Mouse (Mus musculus) hindbrain, postnatal 0 days (tissue): ENCODE results near the gene Pip4k2c. TPM values are rescaled to one million over a fixed set of nuclear protein-coding genes. Genes with fewer than 3 reads are reported as not detected.
"Not testable (repeated sequence)": the region's sequence is repeated elsewhere in the genome, so short reads cannot be mapped to it uniquely, and the experiment has no call there.

Source experiments
- ATAC-seq: fragments of 200-750 bp; cut with Nextera tagmentation; 2 replicates; pipeline ENCODE4 v1.8.0; 2017; ENCODE audit warnings: mild to moderate bottlenecking, moderate TSS enrichment, moderate library complexity
- DNase-seq: peaks from one replicate; pipeline ENCODE4 v3.0.0-alpha.2; 2015; ENCODE audit warnings: low spot score
- H3K27ac ChIP-seq: fragments of 300-500 bp; sonication (generic); 2 replicates; pipeline ENCODE4 v1.5.1; 2014; ENCODE audit warnings: mild to moderate bottlenecking
- H3K27me3 ChIP-seq: fragments of 300-500 bp; sonication (generic); 2 replicates; pipeline ENCODE4 v1.6.1; 2014; ENCODE audit warnings: low read length, mixed read lengths; ENCODE audit not compliant: insufficient read depth
- H3K36me3 ChIP-seq: fragments of 300-500 bp; sonication (generic); 2 replicates; pipeline ENCODE4 v1.6.1; 2014; ENCODE audit warnings: low read length, mixed read lengths; ENCODE audit not compliant: insufficient read depth
- H3K4me1 ChIP-seq: fragments of 300-500 bp; sonication (generic); 2 replicates; pipeline ENCODE4 v1.6.1; 2014; ENCODE audit warnings: antibody characterized with exemption, low read length, mixed read lengths; ENCODE audit not compliant: insufficient read depth
- H3K4me2 ChIP-seq: fragments of 300-500 bp; sonication (generic); 2 replicates; pipeline ENCODE4 v1.6.1; 2014; ENCODE audit warnings: low read depth, mild to moderate bottlenecking, low read length, moderate library complexity, mixed read lengths
- H3K4me3 ChIP-seq: fragments of 300-500 bp; sonication (generic); 2 replicates; pipeline ENCODE4 v1.5.1; 2014; ENCODE audit warnings: low read length
- H3K9ac ChIP-seq: fragments of 300-500 bp; sonication (generic); replicated peaks from 2 replicates; pipeline ENCODE4 v1.6.1; 2014; ENCODE audit warnings: mild to moderate bottlenecking, low read length, moderate library complexity, mixed read lengths
- H3K9me3 ChIP-seq: fragments of 300-500 bp; sonication (generic); 2 replicates; pipeline ENCODE4 v1.6.1; 2016; ENCODE audit warnings: low read length, mixed read lengths
- CTCF ChIP-seq: IDR thresholded peaks from 2 replicates; pipeline ENCODE4 v1.5.1; 2016; ENCODE audit warnings: antibody characterized with exemption, control low read depth, low read depth
- WGBS: fragments of 180-500 bp; shearing (Covaris S2); extraction: QIAGEN DNeasy Blood & Tissue Kit; methylation state at CpG from one replicate; pipeline ENCODE4 v1.1.7; 2014; 5-methylcytosine and 5-hydroxymethylcytosine counted together
- polyA plus RNA-seq: library from polyadenylated mRNA; unstranded; fragments of >200 nt; fragmentation: Nextera tagmentation; extraction: Ambion mirVana; gene quantifications from 2 replicates; pipeline ENCODE4 v1.2.1, GENCODE M21; 2015
- total RNA-seq: library from RNA; depleted of rRNA; stranded (reverse); fragments of >200 nt; gene quantifications from 2 replicates; pipeline ENCODE4 v1.2.3, GENCODE M21; 2014; rRNA removed

Gene Pip4k2c
- total and polyA plus RNA-seq, 2 experiments from 2014 or later, result 20.2 to 22.8 TPM

- H3K4me1 ChIP-seq, result no peaks in the 10 kb centered on the region
- no peak for ATAC-seq
- no peak for TF ChIP-seq CTCF
- no peak overlapping the region for H3K9ac ChIP-seq
- H3K27me3 ChIP-seq, result no peaks in the 10 kb centered on the region
- DNase-seq, result no peak
- no peak overlapping the region for H3K4me2 ChIP-seq
- H3K36me3 ChIP-seq, result no peaks in the 10 kb centered on the region
- no peak overlapping the region for H3K27ac ChIP-seq
- WGBS, result 87% methylated on average over 5 of the region's 5 CpGs
- H3K4me3 ChIP-seq, result no peak overlapping the region
- no peaks in the 10 kb centered on the region for H3K9me3 ChIP-seq
These were observed 56.7 kb downstream of the Pip4k2c start for GRCm38 (mm10) chr10:127154652-127155051.

- Histone ChIP-seq H3K27ac (no peak overlapping the region), H3K27me3 (no peaks in the 10 kb centered on the region), H3K9me3 (no peaks in the 10 kb centered on the region), H3K36me3 (no peaks in the 10 kb centered on the region), H3K9ac (no peak overlapping the region), H3K4me3 (no peak overlapping the region), H3K4me1 (no peaks in the 10 kb centered on the region), H3K4me2 (no peak overlapping the region)
- no peak for DNase-seq
- TF ChIP-seq CTCF, result no peak
- no peak for ATAC-seq
- WGBS, result 94% methylated on average over 2 of the region's 2 CpGs
These were observed 57.1 kb downstream of the Pip4k2c start for GRCm38 (mm10) chr10:127154241-127154640.

- TF ChIP-seq CTCF, result no peak
- H3K9me3 ChIP-seq, result no peaks in the 10 kb centered on the region
- H3K4me2 ChIP-seq, result no peak overlapping the region
- no peak for DNase-seq
- no peak for ATAC-seq
- H3K27ac ChIP-seq, result no peak overlapping the region
- H3K9ac ChIP-seq, result no peak overlapping the region
- H3K4me1 ChIP-seq, result no peaks in the 10 kb centered on the region
- H3K27me3 ChIP-seq, result no peaks in the 10 kb centered on the region
- WGBS, result 92% methylated on average over 7 of the region's 7 CpGs
- H3K36me3 ChIP-seq, result no peaks in the 10 kb centered on the region
- H3K4me3 ChIP-seq, result no peak overlapping the region
These were observed 58.1 kb downstream of the Pip4k2c start for GRCm38 (mm10) chr10:127153323-127153722.

- not testable (repeated sequence) for H3K4me3 ChIP-seq, H3K9ac ChIP-seq, H3K36me3 ChIP-seq, DNase-seq, H3K27ac ChIP-seq, H3K4me1 ChIP-seq, ATAC-seq, H3K9me3 ChIP-seq, H3K4me2 ChIP-seq, H3K27me3 ChIP-seq
- WGBS, result 86% methylated on average over 10 of the region's 10 CpGs
These were observed 58.8 kb downstream of the Pip4k2c start for GRCm38 (mm10) chr10:127152556-127152955.

GRCm38 (mm10) chr10:127151233-127151632 lies 60.2 kb downstream of the Pip4k2c start:
- not testable (repeated sequence) for H3K9ac ChIP-seq, ATAC-seq, H3K36me3 ChIP-seq, H3K27me3 ChIP-seq, H3K9me3 ChIP-seq, H3K4me1 ChIP-seq, H3K27ac ChIP-seq, H3K4me2 ChIP-seq, DNase-seq, H3K4me3 ChIP-seq
- 95% methylated on average over 3 of the region's 3 CpGs for WGBS

GRCm38 (mm10) chr10:127150471-127150872 lies 60.9 kb downstream of the Pip4k2c start:
- WGBS, result 81% methylated on average over 4 of the region's 4 CpGs

GRCm38 (mm10) chr10:127147135-127147534 lies 64.2 kb downstream of the Pip4k2c start:
- no peaks in the 10 kb centered on the region for H3K36me3 ChIP-seq
- no peak for TF ChIP-seq CTCF
- H3K9me3 ChIP-seq, result no peaks in the 10 kb centered on the region
- H3K4me1 ChIP-seq, result no peaks in the 10 kb centered on the region
- H3K27ac ChIP-seq, result no peak overlapping the region
- H3K27me3 ChIP-seq, result no peaks in the 10 kb centered on the region
- no peak overlapping the region for H3K4me3 ChIP-seq
- ATAC-seq, result no peak
- no peak overlapping the region for H3K4me2 ChIP-seq
- no peak overlapping the region for H3K9ac ChIP-seq
- DNase-seq, result no peak
- WGBS, result 60% methylated on average over 6 of the region's 6 CpGs

More at GRCm38 (mm10) chr10:127150471-127150872, 60.9 kb downstream of the Pip4k2c start:
- H3K27ac ChIP-seq, result no peak overlapping the region
- TF ChIP-seq CTCF, result no peak
- H3K4me2 ChIP-seq, result no peak overlapping the region
- H3K4me1 ChIP-seq, result no peaks in the 10 kb centered on the region
- no peak overlapping the region for H3K9ac ChIP-seq
- no peaks in the 10 kb centered on the region for H3K36me3 ChIP-seq
- ATAC-seq, result no peak
- H3K27me3 ChIP-seq, result no peaks in the 10 kb centered on the region
- no peaks in the 10 kb centered on the region for H3K9me3 ChIP-seq
- no peak overlapping the region for H3K4me3 ChIP-seq
- no peak for DNase-seq

Other genes starting within 250 kb of the Pip4k2c start
- gene Ctdsp2, start 232.9 kb downstream of the Pip4k2c start, total RNA-seq, result 64.5 and 64.7 TPM in 2 replicates
- 15.0 and 16.7 TPM in 2 replicates for gene Ctdsp2, start 232.9 kb downstream of the Pip4k2c start, polyA plus RNA-seq
- gene Avil, start 210.9 kb downstream of the Pip4k2c start, total RNA-seq, result 0.52 and 1.3 TPM in 2 replicates
- gene Avil, start 210.9 kb downstream of the Pip4k2c start, polyA plus RNA-seq, result 0.98 and 1.4 TPM in 2 replicates
- 31.4 and 49.0 TPM in 2 replicates for gene Tsfm, start 180.7 kb downstream of the Pip4k2c start, total RNA-seq
- gene Tsfm, start 180.7 kb downstream of the Pip4k2c start, polyA plus RNA-seq, result 62.4 and 62.7 TPM in 2 replicates
- gene Mettl1, start 170.2 kb downstream of the Pip4k2c start, total RNA-seq, result 9.3 and 10.0 TPM in 2 replicates
- gene Mettl1, start 170.2 kb downstream of the Pip4k2c start, polyA plus RNA-seq, result 23.8 and 23.9 TPM in 2 replicates
- gene Eef1akmt3, start 170.1 kb downstream of the Pip4k2c start, total RNA-seq, result 0.31 TPM in 1 of 2 replicates, not detected in the other
- gene Eef1akmt3, start 170.1 kb downstream of the Pip4k2c start, polyA plus RNA-seq, result 0.19 TPM in 2 replicates
- 0.26 and 0.58 TPM in 2 replicates for gene Cyp27b1, start 163.3 kb downstream of the Pip4k2c start, total RNA-seq
- gene Cyp27b1, start 163.3 kb downstream of the Pip4k2c start, polyA plus RNA-seq, result not detected in 2 replicates
- 78.3 and 80.1 TPM in 2 replicates for gene March9, start 151.4 kb downstream of the Pip4k2c start, total RNA-seq
- 6.7 and 7.0 TPM in 2 replicates for gene March9, start 151.4 kb downstream of the Pip4k2c start, polyA plus RNA-seq
- gene Cdk4, start 148.1 kb downstream of the Pip4k2c start, total RNA-seq, result 483 and 524 TPM in 2 replicates
- gene Cdk4, start 148.1 kb downstream of the Pip4k2c start, polyA plus RNA-seq, result 519 and 563 TPM in 2 replicates
- gene Tspan31, start 141.3 kb downstream of the Pip4k2c start, total RNA-seq, result 113 and 129 TPM in 2 replicates
- 105 and 107 TPM in 2 replicates for gene Tspan31, start 141.3 kb downstream of the Pip4k2c start, polyA plus RNA-seq
- gene Agap2, start 136.3 kb downstream of the Pip4k2c start, total RNA-seq, result 229 and 238 TPM in 2 replicates
- gene Agap2, start 136.3 kb downstream of the Pip4k2c start, polyA plus RNA-seq, result 4.1 and 4.9 TPM in 2 replicates
- gene Os9, start 90.5 kb downstream of the Pip4k2c start, total RNA-seq, result 118 and 119 TPM in 2 replicates
- gene Os9, start 90.5 kb downstream of the Pip4k2c start, polyA plus RNA-seq, result 128 and 129 TPM in 2 replicates
- 111 and 112 TPM in 2 replicates for gene B4galnt1, start 46.4 kb downstream of the Pip4k2c start, total RNA-seq
- gene B4galnt1, start 46.4 kb downstream of the Pip4k2c start, polyA plus RNA-seq, result 56.7 and 65.3 TPM in 2 replicates
- gene Slc26a10, start 30.9 kb downstream of the Pip4k2c start, total RNA-seq, result 0.31 TPM in 1 of 2 replicates, not detected in the other
- 0.79 and 1.1 TPM in 2 replicates for gene Slc26a10, start 30.9 kb downstream of the Pip4k2c start, polyA plus RNA-seq
- gene Arhgef25, start 21.5 kb downstream of the Pip4k2c start, total RNA-seq, result 61.0 and 65.4 TPM in 2 replicates
- gene Arhgef25, start 21.5 kb downstream of the Pip4k2c start, polyA plus RNA-seq, result 20.3 and 21.6 TPM in 2 replicates
- gene Dtx3, start 15.9 kb downstream of the Pip4k2c start, total RNA-seq, result 233 and 240 TPM in 2 replicates
- gene Dtx3, start 15.9 kb downstream of the Pip4k2c start, polyA plus RNA-seq, result 170 and 185 TPM in 2 replicates
- gene Kif5a, start 51.8 kb upstream of the Pip4k2c start, total RNA-seq, result 231 and 249 TPM in 2 replicates
- 98.4 and 103 TPM in 2 replicates for gene Kif5a, start 51.8 kb upstream of the Pip4k2c start, polyA plus RNA-seq
- gene Dctn2, start 54.8 kb upstream of the Pip4k2c start, total RNA-seq, result 314 and 348 TPM in 2 replicates
- 319 and 323 TPM in 2 replicates for gene Dctn2, start 54.8 kb upstream of the Pip4k2c start, polyA plus RNA-seq
- 8.1 and 11.2 TPM in 2 replicates for gene Mbd6, start 77.4 kb upstream of the Pip4k2c start, total RNA-seq
- gene Mbd6, start 77.4 kb upstream of the Pip4k2c start, polyA plus RNA-seq, result 8.3 and 11.5 TPM in 2 replicates
- gene Mars, start 100.2 kb upstream of the Pip4k2c start, total RNA-seq, result 74.4 and 90.4 TPM in 2 replicates
- gene Mars, start 100.2 kb upstream of the Pip4k2c start, polyA plus RNA-seq, result 104 TPM in 2 replicates
- gene Arhgap9, start 110.4 kb upstream of the Pip4k2c start, total RNA-seq, result 1.0 and 1.5 TPM in 2 replicates
- 1.2 and 1.3 TPM in 2 replicates for gene Arhgap9, start 110.4 kb upstream of the Pip4k2c start, polyA plus RNA-seq
- gene Gli1, start 130.4 kb upstream of the Pip4k2c start, total RNA-seq, result 10.9 and 13.0 TPM in 2 replicates
- gene Gli1, start 130.4 kb upstream of the Pip4k2c start, polyA plus RNA-seq, result 2.7 TPM in 2 replicates
- gene Inhbe, start 142.8 kb upstream of the Pip4k2c start, total RNA-seq, result not detected in 2 replicates
- not detected in 2 replicates for gene Inhbe, start 142.8 kb upstream of the Pip4k2c start, polyA plus RNA-seq
- not detected in 2 replicates for gene Inhbc, start 158.8 kb upstream of the Pip4k2c start, total RNA-seq
- not detected in 2 replicates for gene Inhbc, start 158.8 kb upstream of the Pip4k2c start, polyA plus RNA-seq
- gene R3hdm2, start 168.7 kb upstream of the Pip4k2c start, total RNA-seq, result 47.7 and 60.6 TPM in 2 replicates
- 39.3 and 47.6 TPM in 2 replicates for gene R3hdm2, start 168.7 kb upstream of the Pip4k2c start, polyA plus RNA-seq